Mouse (Mus musculus) embryonic fibroblast, embryonic 13.5 days (primary cell): ENCODE measurements around the gene Arl8b.

Experiments used
- CTCF ChIP-seq: IDR thresholded peaks from 2 replicates; pipeline ENCODE4 v1.5.1; 2011; ENCODE audit warnings: mild to moderate bottlenecking, control low read depth, low read length, moderate library complexity, borderline replicate concordance; ENCODE audit not compliant: insufficient read depth
- POLR2A ChIP-seq: IDR thresholded peaks from 2 replicates; pipeline ENCODE4 v1.6.1; 2011; ENCODE audit warnings: low read depth, mild to moderate bottlenecking, control low read depth, low read length, moderate library complexity

- TF ChIP-seq POLR2A, result no peak
- TF ChIP-seq CTCF, result no peak
These were observed 87.5 kb downstream of the Arl8b start for GRCm38 (mm10) chr6:108870421-108870820.
